Mouse (Mus musculus) cortical plate, adult 2 months (tissue): ENCODE data around the gene Tbc1d16. TPM values are rescaled to one million over a fixed set of nuclear protein-coding genes. Genes with fewer than 3 reads are reported as not detected.

ENCODE experiments used
- H3K27ac ChIP-seq: fragments of 200-500 bp; 2 replicates; pipeline ENCODE4 v1.5.1; 2012; ENCODE audit warnings: low read length, control low read depth, inconsistent platforms; ENCODE audit not compliant: insufficient read depth
- H3K4me1 ChIP-seq: fragments of 200-500 bp; 2 replicates; pipeline ENCODE4 v1.6.1; 2011; ENCODE audit warnings: low read length; ENCODE audit not compliant: control insufficient read depth, insufficient read depth
- H3K4me3 ChIP-seq: fragments of 200-500 bp; 2 replicates; pipeline ENCODE4 v1.5.1; 2011; ENCODE audit warnings: mild to moderate bottlenecking, low read length, control low read depth; ENCODE audit not compliant: insufficient read depth
- CTCF ChIP-seq: fragments of 200-500 bp; IDR thresholded peaks from 2 replicates; pipeline ENCODE4 v1.5.1; 2011; ENCODE audit warnings: mild to moderate bottlenecking, control low read depth, low read length; ENCODE audit not compliant: insufficient read depth; ENCODE audit errors: extremely low read depth
- POLR2A ChIP-seq: fragments of 200-500 bp; IDR thresholded peaks from 2 replicates; pipeline ENCODE4 v1.6.1; 2011; ENCODE audit warnings: mild to moderate bottlenecking, low read length, control low read depth; ENCODE audit not compliant: insufficient read depth; ENCODE audit errors: extremely low read depth
- polyA plus RNA-seq: library from polyadenylated mRNA; depleted of rRNA; stranded (reverse); fragments of >200 nt; gene quantifications from 2 replicates; pipeline ENCODE4 v1.2.3, GENCODE M21; 2012

Tbc1d16 gene
- polyA plus RNA-seq, 1 experiment = 17.6 TPM

DNA sequence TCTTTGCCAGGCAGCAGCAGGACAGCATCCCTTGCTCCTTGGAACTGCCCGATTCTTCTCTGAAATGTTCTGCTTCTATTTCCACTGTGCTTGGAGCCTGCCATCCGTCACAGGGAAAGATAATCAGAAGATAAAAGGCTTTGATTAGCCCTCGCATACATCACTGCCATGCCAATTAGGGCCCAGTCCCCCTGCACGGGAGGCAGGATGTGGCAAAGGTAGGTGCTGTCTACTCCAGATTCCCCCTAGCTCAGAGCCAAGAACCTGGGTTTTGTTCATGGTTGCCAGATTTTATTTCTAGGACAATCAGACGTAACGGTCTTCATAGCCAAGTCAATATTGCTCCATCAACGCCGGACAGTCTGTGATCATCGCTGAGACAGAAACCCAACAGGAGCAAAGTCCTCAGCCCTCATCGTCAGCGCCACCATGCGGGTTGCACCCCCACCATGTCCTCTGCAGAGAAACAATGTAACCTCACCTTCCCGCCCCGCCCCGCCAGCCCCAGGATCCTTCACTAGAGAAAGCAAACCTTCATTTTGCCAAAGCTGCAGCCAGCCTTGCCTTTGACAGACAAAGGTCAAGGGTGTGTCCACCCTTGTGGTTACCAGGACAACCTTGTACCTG lies 44.5 kb downstream of the Tbc1d16 start:
- Histone ChIP-seq H3K4me3 (no peak overlapping the region), H3K27ac (no peak overlapping the region), H3K4me1 (no peaks in the 10 kb centered on the region)
- no peak for TF ChIP-seq CTCF
- TF ChIP-seq POLR2A = no peak

- Histone ChIP-seq H3K4me1 (no peaks in the 10 kb centered on the region), H3K27ac (no peak overlapping the region)
Measured at GRCm38 (mm10) chr11:119181861-119182395, 46.4 kb downstream of the Tbc1d16 start.

GRCm38 (mm10) chr11:119180824-119181582 lies 47.3 kb downstream of the Tbc1d16 start:
- Histone ChIP-seq H3K4me1 (no peaks in the 10 kb centered on the region), H3K4me3 (no peak overlapping the region), H3K27ac (no peak overlapping the region)
- TF ChIP-seq CTCF (no peak), POLR2A (no peak)

More at GRCm38 (mm10) chr11:119181861-119182395, 46.4 kb downstream of the Tbc1d16 start:
- no peak for TF ChIP-seq POLR2A
- no peak for TF ChIP-seq CTCF
- no peak overlapping the region for H3K4me3 ChIP-seq

GRCm38 (mm10) chr11:119178317-119178716 lies 50.0 kb downstream of the Tbc1d16 start:
- TF ChIP-seq POLR2A (no peak), CTCF (no peak)
- Histone ChIP-seq H3K27ac (no peak overlapping the region), H3K4me3 (no peak overlapping the region), H3K4me1 (no peaks in the 10 kb centered on the region)

GRCm38 (mm10) chr11:119176389-119177179 lies 51.7 kb downstream of the Tbc1d16 start:
- TF ChIP-seq CTCF = no peak
- TF ChIP-seq POLR2A = no peak
- Histone ChIP-seq H3K27ac (no peak overlapping the region), H3K4me3 (no peak overlapping the region), H3K4me1 (no peaks in the 10 kb centered on the region)

GRCm38 (mm10) chr11:119171588-119171987 lies 56.7 kb downstream of the Tbc1d16 start:
- no peak for TF ChIP-seq POLR2A
- no peak for TF ChIP-seq CTCF
- no peak overlapping the region for H3K4me3 ChIP-seq
- H3K27ac ChIP-seq = no peak overlapping the region
- no peaks in the 10 kb centered on the region for H3K4me1 ChIP-seq

- H3K4me3 ChIP-seq = no peak overlapping the region
- TF ChIP-seq CTCF (no peak), POLR2A (no peak)
Measured at GRCm38 (mm10) chr11:119168851-119169250, 59.4 kb downstream of the Tbc1d16 start.

DNA sequence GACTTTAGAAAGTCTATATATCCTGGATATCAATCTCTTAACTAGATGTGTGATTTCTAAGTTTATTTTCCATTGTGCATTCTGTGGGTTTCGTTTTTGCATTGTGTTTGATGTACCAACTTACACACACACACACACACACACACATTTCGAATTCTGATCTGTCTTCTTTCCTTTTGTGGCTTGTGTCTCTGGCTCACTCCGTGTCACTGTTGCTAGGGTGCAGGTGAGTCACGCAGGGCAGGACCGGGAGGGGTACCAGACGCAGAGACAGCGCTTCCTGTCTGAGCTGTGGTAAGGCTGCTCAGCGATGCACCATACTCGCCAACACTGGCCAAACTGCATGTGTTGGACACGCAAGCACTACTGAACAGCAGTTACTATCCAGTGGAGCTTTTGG lies 62.3 kb downstream of the Tbc1d16 start:
- Histone ChIP-seq H3K27ac (no peak overlapping the region), H3K4me1 (no peaks in the 10 kb centered on the region), H3K4me3 (no peak overlapping the region)

More at GRCm38 (mm10) chr11:119168851-119169250, 59.4 kb downstream of the Tbc1d16 start:
- H3K4me1 ChIP-seq = no peaks in the 10 kb centered on the region
- no peak overlapping the region for H3K27ac ChIP-seq

GRCm38 (mm10) chr11:119164375-119164774 lies 63.9 kb downstream of the Tbc1d16 start:
- TF ChIP-seq POLR2A (no peak), CTCF (no peak)
- H3K4me1 ChIP-seq = no peaks in the 10 kb centered on the region
- H3K4me3 ChIP-seq = no peak overlapping the region
- no peak overlapping the region for H3K27ac ChIP-seq

More for the DNA sequence above, 62.3 kb downstream of the Tbc1d16 start:
- no peak for TF ChIP-seq CTCF
